Comparison of ENCODE assay signal across 8 mouse cellular contexts in the genomic region with DNA sequence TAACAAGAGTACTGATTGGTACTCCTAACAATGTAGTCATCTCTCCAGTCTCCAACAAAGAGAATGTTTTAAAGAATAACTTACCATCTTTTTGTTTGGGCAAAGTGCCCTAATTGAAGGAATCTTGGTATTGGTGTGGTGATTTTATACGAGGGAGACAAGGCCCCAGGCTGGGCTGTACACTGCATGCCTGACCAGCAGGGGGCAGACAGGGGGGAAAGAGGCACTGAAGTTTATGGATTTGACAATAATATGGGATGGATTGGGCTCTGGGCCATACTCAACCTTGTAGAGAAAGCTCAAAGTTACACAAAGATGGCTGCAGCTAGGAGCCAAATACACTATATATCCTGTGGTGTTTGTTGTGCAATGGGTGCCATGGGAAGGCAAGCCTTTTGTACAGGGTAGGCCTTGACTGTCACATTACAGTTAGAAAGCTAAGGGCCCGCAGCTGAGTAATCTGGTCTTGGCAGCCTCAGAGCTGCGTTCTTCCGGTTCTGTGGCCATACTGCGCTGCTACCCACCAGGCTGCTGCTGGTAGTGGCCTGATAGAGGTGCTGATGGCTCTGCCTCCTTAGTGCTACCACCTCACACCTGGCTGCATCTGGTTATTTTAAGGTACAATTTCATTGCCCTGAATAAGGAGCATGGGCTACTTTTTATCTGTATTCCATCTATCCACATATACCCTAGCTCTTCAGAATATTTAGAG. TPM values are rescaled to one million over a fixed set of nuclear protein-coding genes. Genes with fewer than 3 reads are reported as not detected.
DNase-seq lines count a peak whose midpoint lies in the region; ATAC-seq and TF ChIP-seq lines count a peak whose summit lies in the region.

No protein-coding gene starts in this region.

- H3K27me3 ChIP-seq in limb, embryonic 10.5 days (ENCODE audit: low read depth, poor library complexity, severe bottlenecking), result no peaks in the 10 kb centered on the region
- no peaks in the 10 kb centered on the region for H3K27me3 ChIP-seq in midbrain, embryonic 14.5 days (ENCODE audit: control insufficient read depth, insufficient read depth, low read length)

- peak; percentile 78 for ATAC-seq in granulocyte monocyte progenitor cell, adult 5-6 weeks (replicated peaks; ENCODE audit: poor library complexity, severe bottlenecking)
- no peak for ATAC-seq in midbrain, embryonic 14.5 days (ENCODE audit: low FRiP score, low TSS enrichment)

- no peaks in the 10 kb centered on the region; the same call in 1 of the 2 replicates for H3K4me1 ChIP-seq in limb, embryonic 10.5 days
- H3K4me1 ChIP-seq in midbrain, embryonic 14.5 days (ENCODE audit: control insufficient read depth, insufficient read depth, low read length), result peaks cover 7% of the 10 kb centered on the region

- H3K9ac ChIP-seq in midbrain, embryonic 14.5 days (replicated peaks; ENCODE audit: low read length), result no peak overlapping the region

- H3K36me3 ChIP-seq in limb, embryonic 10.5 days, result peaks cover 35% of the 10 kb centered on the region
- H3K36me3 ChIP-seq in midbrain, embryonic 14.5 days (ENCODE audit: control insufficient read depth, insufficient read depth, low read length), result peaks cover 43% of the 10 kb centered on the region

- 77% methylated on average over 5 of the region's 5 CpGs for WGBS in limb, embryonic 10.5 days
- 80% methylated on average over 5 of the region's 5 CpGs for WGBS in midbrain, embryonic 14.5 days

- H3K9me3 ChIP-seq in limb, embryonic 10.5 days (replicated peaks), result no peaks in the 10 kb centered on the region
- no peaks in the 10 kb centered on the region for H3K9me3 ChIP-seq in midbrain, embryonic 14.5 days (ENCODE audit: control insufficient read depth, low read length)

- no peak overlapping the region for H3K4me3 ChIP-seq in limb, embryonic 10.5 days
- no peak overlapping the region for H3K4me3 ChIP-seq in midbrain, embryonic 14.5 days (replicated peaks; ENCODE audit: low read depth, low read length)

- no peak overlapping the region for H3K4me2 ChIP-seq in midbrain, embryonic 14.5 days (ENCODE audit: low read length)

- H3K27ac ChIP-seq in limb, embryonic 10.5 days, result no peak overlapping the region
- no peak overlapping the region for H3K27ac ChIP-seq in midbrain, embryonic 14.5 days (replicated peaks; ENCODE audit: low read depth, low read length)

- peak; percentile 44 for DNase-seq in cerebellum, adult 9-11 months
- DNase-seq in cerebellum, adult 8-10 months, result no peak
- DNase-seq in B cell, adult 2 months, result peak; percentile 59 to 61
- DNase-seq in brain, embryonic 14.5 days (ENCODE audit: low read depth), result peak; percentile 40
- DNase-seq in limb, embryonic 10.5 days (ENCODE audit: low spot score), result peak; percentile 64
- peak; percentile 50 for DNase-seq in midbrain, embryonic 14.5 days
- DNase-seq in urinary bladder, postnatal 36 days (ENCODE audit: low spot score in 2 of 2), result peak; percentile 32 to 44

- peak; percentile 71 for TF ChIP-seq CTCF in brain, embryonic 14.5 days (IDR thresholded peaks at IDR 0.05; ENCODE audit: borderline replicate concordance, extremely low read depth, insufficient read depth, insufficient read length)

- no peak for TF ChIP-seq POLR2A in brain, embryonic 14.5 days (IDR thresholded peaks at IDR 0.05; ENCODE audit: borderline replicate concordance, extremely low read depth, insufficient read depth, insufficient read length, poor library complexity, severe bottlenecking)

RNA-seq across cellular contexts. Expression of a gene that starts 6.7 kb away (rescaled TPM):
- 38.1 and 41.8 TPM in 2 replicates for polyA plus RNA-seq in brain, embryonic 14.5 days (2012; rRNA removed)
- total RNA-seq in granulocyte monocyte progenitor cell, adult 5-6 weeks (2014; fragmentation: Nextera tagmentation), result 1.2 and 3.4 TPM in 2 replicates
- 4.0 and 5.8 TPM in 2 replicates for total RNA-seq in granulocyte monocyte progenitor cell, adult 5-6 weeks (2017)
- 12.1 and 15.2 TPM in 2 replicates for polyA plus RNA-seq in limb, embryonic 10.5 days (2016; fragmentation: Nextera tagmentation; extraction: Ambion mirVana)
- polyA plus RNA-seq in midbrain, embryonic 14.5 days (2014; fragmentation: Nextera tagmentation; extraction: Ambion mirVana), result 30.0 and 31.9 TPM in 2 replicates
